Mouse (Mus musculus) olfactory bulb, adult 2 months (tissue): ENCODE results near the gene Nat14. TPM values are rescaled to one million over a fixed set of nuclear protein-coding genes. Genes with fewer than 3 reads are reported as not detected.

ENCODE experiments used
- H3K27ac ChIP-seq: fragments of 200-500 bp; 2 replicates; pipeline ENCODE4 v1.5.1; 2012; ENCODE audit warnings: low read depth, low read length; ENCODE audit not compliant: insufficient read depth
- H3K4me1 ChIP-seq: fragments of 200-500 bp; 2 replicates; pipeline ENCODE4 v1.6.1; 2012; ENCODE audit warnings: low read length; ENCODE audit not compliant: control insufficient read depth, insufficient read depth
- H3K4me3 ChIP-seq: fragments of 200-500 bp; 2 replicates; pipeline ENCODE4 v1.5.1; 2012; ENCODE audit warnings: mild to moderate bottlenecking, low read depth, low read length, moderate library complexity; ENCODE audit not compliant: insufficient read depth
- CTCF ChIP-seq: fragments of 200-500 bp; IDR thresholded peaks from 2 replicates; pipeline ENCODE4 v1.5.1; 2012; ENCODE audit warnings: low read depth, mild to moderate bottlenecking, low read length, moderate library complexity; ENCODE audit not compliant: insufficient read depth
- POLR2A ChIP-seq: fragments of 200-500 bp; IDR thresholded peaks from 2 replicates; pipeline ENCODE4 v1.6.1; 2012; ENCODE audit warnings: mild to moderate bottlenecking, low read depth, low read length, moderate library complexity; ENCODE audit not compliant: insufficient read depth
- WGBS: fragments of 180-500 bp; shearing (Covaris S2); methylation state at CpG from one replicate; pipeline ENCODE4 v1.1.7; 2018; 5-methylcytosine and 5-hydroxymethylcytosine counted together
- polyA plus RNA-seq: library from polyadenylated mRNA; stranded (reverse); fragments of >200 nt; gene quantifications from 2 replicates; pipeline ENCODE4 v1.2.4, GENCODE M21; 2012; ENCODE audit warnings: low replicate concordance; ENCODE audit not compliant: missing spikeins, insufficient read depth, insufficient read length

Nat14 gene
- polyA plus RNA-seq, 1 experiment, result not detected

DNA sequence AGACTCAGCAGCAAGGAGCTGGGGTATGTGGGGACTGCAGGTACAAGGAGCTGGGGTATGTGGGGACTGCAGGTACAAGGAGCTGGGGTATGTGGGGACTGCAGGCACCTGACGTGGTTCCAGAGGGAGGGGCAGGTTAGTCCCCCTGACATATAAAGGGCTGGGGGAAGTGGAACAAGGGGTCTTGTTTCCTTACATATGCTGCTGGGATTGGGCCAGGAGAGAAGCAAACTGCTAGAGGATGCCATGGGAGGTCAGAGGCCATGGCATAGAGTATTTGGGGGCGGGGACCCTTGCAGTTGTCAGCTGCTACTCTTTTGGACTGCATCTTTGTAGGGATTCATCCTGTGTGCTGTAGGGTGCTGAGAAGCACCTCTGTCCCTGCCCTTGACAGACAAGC lies 4.3 kb upstream of the Nat14 start:
- H3K4me1 ChIP-seq, result peaks cover 43% of the 10 kb centered on the region
- TF ChIP-seq POLR2A (no peak), CTCF (no peak)
- H3K27ac ChIP-seq, result no peak overlapping the region
- WGBS, result 91% methylated on average over 2 of the region's 2 CpGs
- no peak overlapping the region for H3K4me3 ChIP-seq

DNA sequence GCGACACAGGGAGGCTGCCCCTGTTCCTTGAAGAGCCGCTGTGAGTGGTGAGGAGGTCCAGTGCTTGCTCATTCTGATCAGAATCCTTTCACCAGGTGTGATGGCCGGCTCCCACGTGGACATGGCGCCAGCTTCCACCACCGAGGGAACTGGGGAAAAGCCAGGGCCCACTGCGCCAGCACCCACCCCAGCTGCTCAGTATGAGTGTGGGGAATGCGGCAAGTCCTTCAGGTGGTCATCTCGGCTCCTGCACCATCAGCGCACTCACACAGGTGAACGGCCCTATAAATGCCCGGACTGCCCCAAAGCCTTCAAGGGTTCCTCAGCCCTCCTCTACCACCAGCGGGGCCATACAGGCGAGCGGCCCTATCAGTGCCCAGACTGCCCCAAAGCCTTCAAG lies 3.1 kb upstream of the Nat14 start:
- 93% methylated on average over 15 of the region's 15 CpGs for WGBS
- H3K27ac ChIP-seq, result no peak overlapping the region
- H3K4me1 ChIP-seq, result peaks cover 46% of the 10 kb centered on the region
- H3K4me3 ChIP-seq, result no peak overlapping the region
- TF ChIP-seq POLR2A, result no peak
- TF ChIP-seq CTCF, result no peak

DNA sequence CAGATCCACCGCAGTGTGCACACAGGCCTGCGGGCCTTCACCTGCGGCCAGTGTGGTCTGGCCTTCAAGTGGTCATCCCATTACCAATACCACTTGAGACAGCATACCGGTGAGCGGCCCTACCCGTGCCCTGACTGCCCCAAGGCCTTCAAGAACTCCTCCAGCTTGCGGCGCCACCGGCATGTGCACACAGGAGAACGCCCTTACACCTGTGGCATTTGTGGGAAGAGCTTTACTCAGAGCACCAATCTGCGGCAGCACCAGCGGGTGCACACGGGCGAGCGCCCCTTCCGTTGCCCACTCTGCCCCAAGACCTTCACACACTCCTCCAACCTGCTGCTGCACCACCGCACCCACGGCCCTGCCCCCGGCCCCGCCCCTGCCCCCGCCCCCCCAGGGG lies 2.7 kb upstream of the Nat14 start:
- Histone ChIP-seq H3K4me3 (no peak overlapping the region), H3K4me1 (peaks cover 50% of the 10 kb centered on the region), H3K27ac (no peak overlapping the region)
- 82% methylated on average over 21 of the region's 21 CpGs for WGBS
- TF ChIP-seq CTCF, result no peak
- no peak for TF ChIP-seq POLR2A

DNA sequence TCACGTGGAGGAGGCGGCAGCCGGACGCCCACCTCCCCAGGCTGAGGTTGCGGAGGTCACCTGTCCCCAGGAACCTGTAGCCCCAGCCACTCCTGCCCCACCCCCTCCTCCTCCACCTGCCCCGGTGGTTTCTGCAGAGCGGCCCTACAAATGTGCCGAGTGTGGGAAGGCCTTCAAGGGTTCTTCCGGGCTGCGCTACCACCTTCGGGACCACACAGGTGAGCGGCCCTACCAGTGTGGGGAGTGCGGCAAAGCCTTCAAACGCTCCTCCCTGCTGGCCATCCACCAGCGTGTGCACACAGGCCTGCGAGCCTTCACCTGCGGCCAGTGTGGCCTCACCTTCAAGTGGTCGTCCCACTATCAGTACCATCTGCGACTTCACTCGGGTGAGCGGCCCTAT lies 1.9 kb upstream of the Nat14 start:
- TF ChIP-seq POLR2A (no peak), CTCF (no peak)
- Histone ChIP-seq H3K27ac (no peak overlapping the region), H3K4me1 (peaks cover 54% of the 10 kb centered on the region), H3K4me3 (no peak overlapping the region)
- 92% methylated on average over 21 of the region's 21 CpGs for WGBS

DNA sequence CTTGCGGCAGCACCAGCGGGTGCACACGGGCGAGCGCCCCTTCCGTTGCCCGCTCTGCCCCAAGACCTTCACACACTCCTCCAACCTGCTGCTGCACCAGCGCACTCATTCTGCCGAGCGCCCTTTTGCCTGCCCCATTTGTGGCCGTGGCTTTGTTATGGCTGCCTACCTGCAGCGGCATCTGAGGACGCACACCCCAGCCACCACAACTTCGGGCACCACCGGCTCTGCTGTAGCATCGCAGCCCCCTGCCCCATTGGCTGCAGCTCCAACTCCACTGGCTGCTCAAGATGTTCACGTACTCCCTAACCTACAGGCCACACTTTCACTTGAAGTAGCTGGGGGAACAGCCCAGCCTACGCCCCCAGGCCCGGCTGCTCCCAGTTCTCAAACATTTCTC lies 1.3 kb upstream of the Nat14 start:
- H3K4me3 ChIP-seq, result no peak overlapping the region
- peaks cover 59% of the 10 kb centered on the region for H3K4me1 ChIP-seq
- WGBS, result 89% methylated on average over 19 of the region's 19 CpGs
- TF ChIP-seq CTCF, result no peak
- no peak for TF ChIP-seq POLR2A
- H3K27ac ChIP-seq, result no peak overlapping the region

DNA sequence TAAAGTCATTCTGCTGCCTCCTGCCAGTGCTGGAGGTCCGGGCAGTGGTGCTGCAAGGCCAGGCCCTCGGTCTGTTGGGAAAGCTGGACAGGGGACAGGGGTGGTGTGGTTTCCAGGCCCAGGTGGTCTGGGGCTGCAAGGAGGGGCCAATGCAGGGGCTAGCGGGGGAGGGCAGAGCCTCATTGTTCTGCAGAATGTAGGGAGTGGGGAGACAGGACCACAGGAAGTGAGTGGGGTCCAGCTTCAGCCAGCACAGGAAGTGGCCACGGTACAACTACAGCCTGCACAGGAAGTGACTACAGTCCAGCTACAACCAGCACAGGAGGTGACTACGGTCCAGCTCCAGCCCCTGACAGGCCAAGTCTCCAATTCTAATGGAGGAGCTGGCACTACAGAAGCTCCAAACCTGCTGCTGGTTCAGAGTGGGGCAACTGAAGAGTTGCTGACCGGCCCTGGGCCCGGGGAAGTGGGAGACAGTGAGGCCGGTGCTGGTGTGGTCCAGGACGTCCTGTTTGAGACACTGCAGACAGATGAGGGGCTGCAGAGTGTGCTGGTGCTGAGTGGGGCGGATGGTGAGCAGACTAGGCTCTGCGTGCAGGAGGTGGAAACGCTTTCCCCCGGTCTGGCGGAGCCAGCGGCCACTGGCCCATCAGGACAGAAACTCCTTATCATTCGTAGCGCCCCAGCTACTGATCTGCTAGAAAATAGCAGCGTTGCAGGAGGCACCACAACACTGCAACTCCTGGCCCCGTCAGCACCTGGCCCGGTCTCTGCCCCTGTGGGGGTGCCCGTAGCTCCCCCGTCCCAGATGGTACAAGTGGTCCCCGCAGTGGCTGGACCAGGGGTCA lies 628 bp upstream of the Nat14 start:
- peak overlapping the region; percentile 99 for H3K27ac ChIP-seq
- WGBS, result 51% methylated on average over 23 of the region's 23 CpGs
- TF ChIP-seq POLR2A (no peak), CTCF (no peak)
- peaks cover 66% of the 10 kb centered on the region for H3K4me1 ChIP-seq
- H3K4me3 ChIP-seq, result no peak overlapping the region

DNA sequence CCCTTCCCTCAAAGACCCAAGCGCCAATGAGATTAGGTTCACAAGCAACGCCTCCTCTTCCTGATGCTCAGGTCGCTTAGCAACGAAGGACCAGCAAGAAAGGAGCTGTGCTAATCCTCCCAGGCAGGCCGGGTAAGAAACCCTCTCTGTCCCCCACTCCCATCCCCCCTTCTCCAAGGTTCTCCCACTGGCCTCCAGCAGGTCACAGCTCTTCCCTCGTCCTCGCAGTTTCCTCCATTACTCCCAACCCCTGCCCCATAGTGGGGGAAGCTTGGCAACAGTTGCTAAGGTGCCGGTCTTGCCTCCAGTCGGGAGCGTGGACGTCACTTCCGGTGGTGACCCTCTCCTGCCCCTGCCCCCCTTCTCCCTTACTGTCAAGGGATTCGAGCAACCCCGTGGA lies 680 bp downstream of the Nat14 start:
- Histone ChIP-seq H3K4me1 (peaks cover 66% of the 10 kb centered on the region), H3K27ac (peak overlapping the region; percentile 99), H3K4me3 (peak overlapping the region; percentile 45)
- WGBS, result 1% methylated on average over 14 of the region's 14 CpGs
- TF ChIP-seq POLR2A (no peak; the same call in 1 of the 2 replicates), CTCF (no peak)

DNA sequence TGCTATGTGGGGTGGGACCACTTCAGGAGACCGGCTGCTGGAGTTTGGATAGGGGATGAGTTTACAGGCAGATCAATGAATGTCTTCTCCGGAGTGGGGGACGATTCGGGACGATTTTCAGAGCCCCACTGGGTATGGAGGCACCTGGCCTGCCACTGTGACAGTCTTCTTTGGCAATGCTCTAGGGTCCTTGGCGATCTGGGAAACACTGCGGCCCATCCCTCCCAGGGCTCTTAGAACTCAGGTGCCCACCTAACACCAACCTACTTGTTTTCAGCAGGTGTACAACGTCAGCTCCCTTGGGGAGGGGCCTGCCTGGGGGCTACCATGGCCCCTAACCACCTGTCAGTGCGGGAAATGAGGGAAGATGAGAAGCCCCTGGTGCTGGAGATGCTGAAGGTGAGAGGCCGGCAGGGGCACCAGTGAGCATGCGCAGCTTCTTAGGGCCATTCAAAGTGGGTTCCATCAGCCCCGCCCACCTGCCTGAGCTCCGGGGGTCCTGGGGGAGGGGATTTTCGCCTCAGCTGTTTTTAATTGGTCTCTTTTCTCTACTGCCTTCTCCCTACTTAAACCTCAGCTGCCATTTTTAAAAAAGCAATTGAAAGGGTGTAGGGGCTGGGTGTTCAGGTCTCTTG lies 1.2 kb downstream of the Nat14 start:
- 1% methylated on average over 14 of the region's 14 CpGs for WGBS
- TF ChIP-seq POLR2A (no peak), CTCF (no peak)
- H3K4me3 ChIP-seq, result peak overlapping the region; percentile 45
- H3K27ac ChIP-seq, result peak overlapping the region; percentile 99
- H3K4me1 ChIP-seq, result peaks cover 66% of the 10 kb centered on the region
